ENCODE assay signal across 26 mouse cellular contexts in the genomic region with DNA sequence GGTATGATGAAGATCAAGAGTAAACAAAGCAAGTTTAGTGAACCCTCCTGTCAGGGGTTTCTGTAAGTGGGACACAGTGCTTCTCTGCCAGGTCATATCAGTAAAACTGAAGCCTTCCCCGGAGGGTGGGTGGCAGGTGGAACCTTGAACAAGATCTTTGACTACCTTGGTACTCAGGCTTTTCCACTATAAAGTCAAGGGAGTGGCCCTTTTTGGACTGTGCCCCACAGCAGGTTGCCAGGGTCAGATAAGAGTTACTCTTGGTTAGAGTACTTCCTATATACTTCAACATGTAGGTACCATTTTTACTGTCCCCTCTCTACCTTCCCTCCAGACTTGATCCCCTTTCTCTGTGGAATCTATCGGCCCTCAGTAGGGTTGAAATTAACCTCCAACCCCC. TPM values are rescaled to one million over a fixed set of nuclear protein-coding genes. Genes with fewer than 3 reads are reported as not detected.
DNase-seq lines count a peak whose midpoint lies in the region; ATAC-seq and TF ChIP-seq lines count a peak whose summit lies in the region.
"Had no signal": no experiment of that assay in that cellular context is flagged by ENCODE, and none has a peak within 500 bp of the region (broad histone marks: within the 10 kb centered on the region; RNA-seq: fewer than 3 reads in every experiment).

No protein-coding gene starts in this region.

- no peak for DNase-seq in thymus, adult 2 months
- no peak for DNase-seq in thymus, postnatal 36 days
- peak; percentile 32 for DNase-seq in induced T-regulatory cell, adult 2 months (ENCODE audit: low read depth)
- no peak for DNase-seq in lung, postnatal 4 days
- DNase-seq in forebrain, embryonic 10.5 days (ENCODE audit: extremely low spot score, low spot score): no peak
- DNase-seq: adrenal gland, postnatal 14 days; cerebellum, adult 8-10 months; cerebellum, postnatal 36 days; embryo, embryonic 11 days; kidney, adult 8-10 months; kidney, postnatal 10 days; lung, embryonic 14.5 days; lung, postnatal 36 days; right cerebral cortex, adult 18-20 months; right cerebral cortex, postnatal 4 days had no signal

- no peak for TF ChIP-seq POLR2A in thymus, adult 2 months (IDR thresholded peaks at IDR 0.05; ENCODE audit: control insufficient read depth, extremely low read depth, insufficient read depth, low read length, poor library complexity)

- 49% methylated on average over 2 of the region's 2 CpGs for WGBS in thymus, adult 2 months
- 49% methylated on average over 2 of the region's 2 CpGs for WGBS in liver, embryonic 15.5 days (ENCODE audit: insufficient replicate concordance)
- WGBS in forebrain, embryonic 10.5 days: 89% methylated on average over 2 of the region's 2 CpGs
- 100% methylated on average over 2 of the region's 2 CpGs for WGBS in midbrain, embryonic 13.5 days

- H3K4me1 ChIP-seq in thymus, adult 2 months (replicated peaks; ENCODE audit: control insufficient read depth, insufficient read depth, low read length): peaks cover 10% of the 10 kb centered on the region
- H3K4me1 ChIP-seq in liver, embryonic 15.5 days (replicated peaks): peaks cover 52% of the 10 kb centered on the region
- peaks cover 23% of the 10 kb centered on the region for H3K4me1 ChIP-seq in forebrain, embryonic 10.5 days
- peaks cover 9% of the 10 kb centered on the region for H3K4me1 ChIP-seq in midbrain, embryonic 13.5 days (replicated peaks)

- H3K9ac ChIP-seq in liver, embryonic 15.5 days: no peak overlapping the region
- H3K9ac ChIP-seq in midbrain, embryonic 13.5 days (replicated peaks): no peak overlapping the region
- H3K9ac ChIP-seq: embryonic facial prominence, embryonic 13.5 days; forebrain, embryonic 15.5 days; limb, embryonic 12.5 days; lung, embryonic 14.5 days; neural tube, embryonic 15.5 days had no signal

- no peaks in the 10 kb centered on the region for H3K27me3 ChIP-seq in thymus, adult 2 months (ENCODE audit: control insufficient read depth, insufficient read depth, low read length)
- H3K27me3 ChIP-seq in liver, embryonic 15.5 days: no peaks in the 10 kb centered on the region
- no peaks in the 10 kb centered on the region for H3K27me3 ChIP-seq in forebrain, embryonic 10.5 days (ENCODE audit: poor library complexity, severe bottlenecking)
- no peaks in the 10 kb centered on the region for H3K27me3 ChIP-seq in midbrain, embryonic 13.5 days
- H3K27me3 ChIP-seq: forebrain, embryonic 15.5 days; neural tube, embryonic 15.5 days had no signal

- no peaks in the 10 kb centered on the region for H3K9me3 ChIP-seq in liver, embryonic 15.5 days (replicated peaks)
- H3K9me3 ChIP-seq in forebrain, embryonic 10.5 days: no peaks in the 10 kb centered on the region
- H3K9me3 ChIP-seq in midbrain, embryonic 13.5 days: no peaks in the 10 kb centered on the region
- H3K9me3 ChIP-seq: embryonic facial prominence, embryonic 13.5 days; forebrain, embryonic 15.5 days; hindbrain, embryonic 10.5 days; limb, embryonic 12.5 days; midbrain, embryonic 10.5 days; neural tube, embryonic 15.5 days had no signal

- H3K27ac ChIP-seq in thymus, adult 2 months (ENCODE audit: control insufficient read depth, insufficient read depth, low read length): peak overlapping the region; percentile 23; the same call in 1 of the 2 replicates
- H3K27ac ChIP-seq in liver, embryonic 15.5 days (replicated peaks): peak overlapping the region; percentile 42; the same call in 1 of the 2 replicates
- no peak overlapping the region for H3K27ac ChIP-seq in forebrain, embryonic 10.5 days
- H3K27ac ChIP-seq in midbrain, embryonic 13.5 days: no peak overlapping the region
- H3K27ac ChIP-seq: embryonic facial prominence, embryonic 13.5 days; forebrain, embryonic 15.5 days; hindbrain, embryonic 10.5 days; hindbrain, postnatal 0 days; limb, embryonic 12.5 days; midbrain, embryonic 10.5 days; neural tube, embryonic 15.5 days; stomach, postnatal 0 days had no signal

- ATAC-seq in liver, embryonic 15.5 days (ENCODE audit: insufficient read depth): peak; percentile 52
- no peak for ATAC-seq in midbrain, embryonic 13.5 days
- ATAC-seq: forebrain, embryonic 15.5 days; hindbrain, postnatal 0 days had no signal

- H3K36me3 ChIP-seq in thymus, adult 2 months (ENCODE audit: control insufficient read depth, insufficient read depth, low read length): no peaks in the 10 kb centered on the region
- H3K36me3 ChIP-seq in liver, embryonic 15.5 days (replicated peaks): peaks cover 8% of the 10 kb centered on the region; the same call in 1 of the 2 replicates
- peaks cover 39% of the 10 kb centered on the region for H3K36me3 ChIP-seq in forebrain, embryonic 10.5 days (replicated peaks)
- H3K36me3 ChIP-seq in midbrain, embryonic 13.5 days: no peaks in the 10 kb centered on the region
- H3K36me3 ChIP-seq: embryonic facial prominence, embryonic 13.5 days; forebrain, embryonic 15.5 days; limb, embryonic 12.5 days; neural tube, embryonic 15.5 days had no signal

- TF ChIP-seq CTCF in thymus, adult 2 months (IDR thresholded peaks at IDR 0.05; ENCODE audit: borderline replicate concordance, control insufficient read depth, extremely low read depth, insufficient read depth, low read length, poor library complexity): no peak

- no peak overlapping the region for H3K4me3 ChIP-seq in thymus, adult 2 months (ENCODE audit: control insufficient read depth, insufficient read depth, low read length)
- H3K4me3 ChIP-seq in liver, embryonic 15.5 days (replicated peaks): no peak overlapping the region
- H3K4me3 ChIP-seq in forebrain, embryonic 10.5 days: no peak overlapping the region
- H3K4me3 ChIP-seq in midbrain, embryonic 13.5 days (replicated peaks): no peak overlapping the region
- H3K4me3 ChIP-seq: embryonic facial prominence, embryonic 13.5 days; forebrain, embryonic 15.5 days; hindbrain, embryonic 10.5 days; limb, embryonic 12.5 days; midbrain, embryonic 10.5 days; neural tube, embryonic 15.5 days had no signal

- H3K4me2 ChIP-seq in liver, embryonic 15.5 days: peak overlapping the region; percentile 33
- H3K4me2 ChIP-seq in midbrain, embryonic 13.5 days (replicated peaks): no peak overlapping the region
- H3K4me2 ChIP-seq: embryonic facial prominence, embryonic 13.5 days; forebrain, embryonic 15.5 days; heart, embryonic 11.5 days; limb, embryonic 12.5 days; lung, embryonic 14.5 days; neural tube, embryonic 15.5 days had no signal

RNA-seq across cellular contexts. Expression of a gene that starts 5.1 kb away (rescaled TPM):
- 5.3 and 8.2 TPM in 2 replicates for polyA plus RNA-seq in thymus, adult 2 months (2012; rRNA removed)
- polyA plus RNA-seq in liver, embryonic 15.5 days (2015; fragmentation: Nextera tagmentation; extraction: Ambion mirVana): 3.9 and 4.2 TPM in 2 replicates
- polyA plus RNA-seq in forebrain, embryonic 10.5 days (2016; fragmentation: Nextera tagmentation; extraction: Ambion mirVana): 7.6 and 7.9 TPM in 2 replicates
- polyA plus RNA-seq in midbrain, embryonic 13.5 days (2015; fragmentation: Nextera tagmentation; extraction: Ambion mirVana): 1.7 and 1.9 TPM in 2 replicates

Comparison
In these comparisons a context has a peak if more than half of its experiments do, and no peak if none do; other contexts are left out.
1. H3K27ac ChIP-seq: peak in thymus, adult 2 months (single experiment) and liver, embryonic 15.5 days (single experiment); none in forebrain, embryonic 10.5 days (single experiment) and midbrain, embryonic 13.5 days (single experiment).